Mouse (Mus musculus): ENCODE measurements around the gene Trim29. TPM values are rescaled to one million over a fixed set of nuclear protein-coding genes. Genes with fewer than 3 reads are reported as not detected.

The Trim29 gene
- polyA plus RNA-seq, 1 experiment from 2014 or later, result 11.0 TPM

- 42% methylated on average over 3 of the region's 3 CpGs for WGBS
- ATAC-seq (replicated peaks; ENCODE audit: extremely low read depth, insufficient read depth, low FRiP score), result no peak
- Histone ChIP-seq H3K9me3 (replicated peaks; ENCODE audit: control insufficient read depth, low read length) (no peaks in the 10 kb centered on the region), H3K36me3 (ENCODE audit: control insufficient read depth, insufficient read depth) (no peaks in the 10 kb centered on the region), H3K4me1 (ENCODE audit: control insufficient read depth, insufficient read depth, low read length) (no peaks in the 10 kb centered on the region), H3K27me3 (ENCODE audit: control insufficient read depth, insufficient read depth, low read length) (no peaks in the 10 kb centered on the region; the same call in 1 of the 2 replicates), H3K4me2 (ENCODE audit: low read depth, low read length) (no peak overlapping the region), H3K27ac (ENCODE audit: low read length) (no peak overlapping the region), H3K4me3 (ENCODE audit: low read length) (no peak overlapping the region), H3K9ac (ENCODE audit: low read length) (no peak overlapping the region)
Observed at GRCm38 (mm10) chr9:43325486-43325885, 14.8 kb downstream of the Trim29 start.

- no peak overlapping the region for H3K4me3 ChIP-seq (ENCODE audit: low read length)
- H3K4me1 ChIP-seq (ENCODE audit: control insufficient read depth, insufficient read depth, low read length), result no peaks in the 10 kb centered on the region
- H3K27me3 ChIP-seq (ENCODE audit: control insufficient read depth, insufficient read depth, low read length), result peaks cover 2% of the 10 kb centered on the region; the same call in 1 of the 2 replicates
- H3K9me3 ChIP-seq (replicated peaks; ENCODE audit: control insufficient read depth, low read length), result no peaks in the 10 kb centered on the region
- whole genome bisulfite sequencing, result 55% methylated on average over 7 of the region's 7 CpGs
- no peak overlapping the region for H3K4me2 ChIP-seq (ENCODE audit: low read depth, low read length)
- H3K27ac ChIP-seq (ENCODE audit: low read length), result no peak overlapping the region
- no peaks in the 10 kb centered on the region for H3K36me3 ChIP-seq (ENCODE audit: control insufficient read depth, insufficient read depth)
- H3K9ac ChIP-seq (ENCODE audit: low read length), result no peak overlapping the region
- ATAC-seq (replicated peaks; ENCODE audit: extremely low read depth, insufficient read depth, low FRiP score), result no peak
Observed at GRCm38 (mm10) chr9:43326015-43326631, 15.5 kb downstream of the Trim29 start.

GRCm38 (mm10) chr9:43327182-43328129 is 16.8 kb downstream of the Trim29 start:
- H3K27me3 ChIP-seq (ENCODE audit: control insufficient read depth, insufficient read depth, low read length), result 0 out of 2 replicates have a peak, but pooled peaks cover 3% of the 10 kb centered on the region
- H3K27ac ChIP-seq (ENCODE audit: low read length), result no peak overlapping the region
- H3K4me1 ChIP-seq (ENCODE audit: control insufficient read depth, insufficient read depth, low read length), result no peaks in the 10 kb centered on the region
- no peak overlapping the region for H3K9ac ChIP-seq (ENCODE audit: low read length)
- no peak overlapping the region for H3K4me2 ChIP-seq (ENCODE audit: low read depth, low read length)
- no peaks in the 10 kb centered on the region for H3K36me3 ChIP-seq (ENCODE audit: control insufficient read depth, insufficient read depth)
- no peak overlapping the region for H3K4me3 ChIP-seq (ENCODE audit: low read length)
- no peaks in the 10 kb centered on the region for H3K9me3 ChIP-seq (replicated peaks; ENCODE audit: control insufficient read depth, low read length)
- 52% methylated on average over 21 of the region's 21 CpGs for WGBS
- ATAC-seq (replicated peaks; ENCODE audit: extremely low read depth, insufficient read depth, low FRiP score), result no peak

- Histone ChIP-seq H3K4me3 (ENCODE audit: low read length) (no peak overlapping the region), H3K27me3 (ENCODE audit: control insufficient read depth, insufficient read depth, low read length) (0 out of 2 replicates have a peak, but pooled peaks cover 3% of the 10 kb centered on the region), H3K9ac (ENCODE audit: low read length) (no peak overlapping the region), H3K36me3 (ENCODE audit: control insufficient read depth, insufficient read depth) (no peaks in the 10 kb centered on the region), H3K4me2 (ENCODE audit: low read depth, low read length) (no peak overlapping the region), H3K9me3 (replicated peaks; ENCODE audit: control insufficient read depth, low read length) (no peaks in the 10 kb centered on the region), H3K4me1 (ENCODE audit: control insufficient read depth, insufficient read depth, low read length) (no peaks in the 10 kb centered on the region), H3K27ac (ENCODE audit: low read length) (no peak overlapping the region)
- 0 out of 2 replicates have a peak, but pooled peaks have one; percentile 18 for ATAC-seq (replicated peaks; ENCODE audit: extremely low read depth, insufficient read depth, low FRiP score)
- 35% methylated on average over 5 of the region's 5 CpGs for WGBS
Observed at GRCm38 (mm10) chr9:43330426-43330825, 19.8 kb downstream of the Trim29 start.

- Histone ChIP-seq H3K27ac (ENCODE audit: low read length) (no peak overlapping the region; the same call in 1 of the 2 replicates), H3K4me2 (ENCODE audit: low read depth, low read length) (no peak overlapping the region), H3K4me1 (ENCODE audit: control insufficient read depth, insufficient read depth, low read length) (no peaks in the 10 kb centered on the region), H3K4me3 (ENCODE audit: low read length) (no peak overlapping the region), H3K9ac (ENCODE audit: low read length) (no peak overlapping the region), H3K9me3 (replicated peaks; ENCODE audit: control insufficient read depth, low read length) (no peaks in the 10 kb centered on the region), H3K27me3 (ENCODE audit: control insufficient read depth, insufficient read depth, low read length) (0 out of 2 replicates have a peak, but pooled peaks cover 3% of the 10 kb centered on the region), H3K36me3 (ENCODE audit: control insufficient read depth, insufficient read depth) (no peaks in the 10 kb centered on the region)
- WGBS, result 59% methylated on average over 8 of the region's 8 CpGs
- ATAC-seq (replicated peaks; ENCODE audit: extremely low read depth, insufficient read depth, low FRiP score), result no peak
Observed at GRCm38 (mm10) chr9:43331476-43332471, 21.1 kb downstream of the Trim29 start.

GRCm38 (mm10) chr9:43334476-43334875 is 23.8 kb downstream of the Trim29 start:
- H3K27me3 ChIP-seq (ENCODE audit: control insufficient read depth, insufficient read depth, low read length), result 0 out of 2 replicates have a peak, but pooled peaks cover 3% of the 10 kb centered on the region
- H3K4me2 ChIP-seq (ENCODE audit: low read depth, low read length), result no peak overlapping the region
- ATAC-seq (replicated peaks; ENCODE audit: extremely low read depth, insufficient read depth, low FRiP score), result no peak
- 74% methylated on average over 8 of the region's 8 CpGs for WGBS
- H3K9me3 ChIP-seq (replicated peaks; ENCODE audit: control insufficient read depth, low read length), result no peaks in the 10 kb centered on the region
- H3K36me3 ChIP-seq (ENCODE audit: control insufficient read depth, insufficient read depth), result no peaks in the 10 kb centered on the region
- H3K4me3 ChIP-seq (ENCODE audit: low read length), result no peak overlapping the region
- H3K9ac ChIP-seq (ENCODE audit: low read length), result no peak overlapping the region
- no peak overlapping the region for H3K27ac ChIP-seq (ENCODE audit: low read length)
- 0 out of 2 replicates have a peak, but pooled peaks cover 3% of the 10 kb centered on the region for H3K4me1 ChIP-seq (ENCODE audit: control insufficient read depth, insufficient read depth, low read length)

- H3K27me3 ChIP-seq (ENCODE audit: control insufficient read depth, insufficient read depth, low read length), result 0 out of 2 replicates have a peak, but pooled peaks cover 2% of the 10 kb centered on the region
- WGBS, result 50% methylated on average over 4 of the region's 4 CpGs
- no peaks in the 10 kb centered on the region for H3K9me3 ChIP-seq (replicated peaks; ENCODE audit: control insufficient read depth, low read length)
- no peak overlapping the region for H3K27ac ChIP-seq (ENCODE audit: low read length)
- ATAC-seq (replicated peaks; ENCODE audit: extremely low read depth, insufficient read depth, low FRiP score), result no peak; the same call in 1 of the 2 replicates
- H3K4me1 ChIP-seq (ENCODE audit: control insufficient read depth, insufficient read depth, low read length), result 0 out of 2 replicates have a peak, but pooled peaks cover 3% of the 10 kb centered on the region
- H3K4me3 ChIP-seq (ENCODE audit: low read length), result no peak overlapping the region
- no peaks in the 10 kb centered on the region for H3K36me3 ChIP-seq (ENCODE audit: control insufficient read depth, insufficient read depth)
- no peak overlapping the region for H3K9ac ChIP-seq (ENCODE audit: low read length)
- no peak overlapping the region for H3K4me2 ChIP-seq (ENCODE audit: low read depth, low read length)
Observed at GRCm38 (mm10) chr9:43337636-43338035, 27.0 kb downstream of the Trim29 start.

- no peaks in the 10 kb centered on the region for H3K36me3 ChIP-seq (ENCODE audit: control insufficient read depth, insufficient read depth)
- H3K4me3 ChIP-seq (ENCODE audit: low read length), result no peak overlapping the region
- H3K4me1 ChIP-seq (ENCODE audit: control insufficient read depth, insufficient read depth, low read length), result 0 out of 2 replicates have a peak, but pooled peaks cover 3% of the 10 kb centered on the region
- 0 out of 2 replicates have a peak, but pooled peaks cover 2% of the 10 kb centered on the region for H3K27me3 ChIP-seq (ENCODE audit: control insufficient read depth, insufficient read depth, low read length)
- H3K27ac ChIP-seq (ENCODE audit: low read length), result no peak overlapping the region
- no peak for ATAC-seq (replicated peaks; ENCODE audit: extremely low read depth, insufficient read depth, low FRiP score)
- H3K4me2 ChIP-seq (ENCODE audit: low read depth, low read length), result no peak overlapping the region
- WGBS, result 63% methylated on average over 5 of the region's 5 CpGs
- H3K9ac ChIP-seq (ENCODE audit: low read length), result no peak overlapping the region
- H3K9me3 ChIP-seq (replicated peaks; ENCODE audit: control insufficient read depth, low read length), result no peaks in the 10 kb centered on the region
Observed at GRCm38 (mm10) chr9:43338067-43338466, 27.4 kb downstream of the Trim29 start.

Measured in heart, embryonic 16.5 days (tissue).